Mouse (Mus musculus) right cerebral cortex, adult 18-20 months (tissue): ENCODE results near the gene Ostm1.

Experiments used
- DNase-seq: peaks from one replicate; pipeline ENCODE4 v3.0.0; 2022; ENCODE audit warnings: mixed read lengths

The Ostm1 gene

DNA sequence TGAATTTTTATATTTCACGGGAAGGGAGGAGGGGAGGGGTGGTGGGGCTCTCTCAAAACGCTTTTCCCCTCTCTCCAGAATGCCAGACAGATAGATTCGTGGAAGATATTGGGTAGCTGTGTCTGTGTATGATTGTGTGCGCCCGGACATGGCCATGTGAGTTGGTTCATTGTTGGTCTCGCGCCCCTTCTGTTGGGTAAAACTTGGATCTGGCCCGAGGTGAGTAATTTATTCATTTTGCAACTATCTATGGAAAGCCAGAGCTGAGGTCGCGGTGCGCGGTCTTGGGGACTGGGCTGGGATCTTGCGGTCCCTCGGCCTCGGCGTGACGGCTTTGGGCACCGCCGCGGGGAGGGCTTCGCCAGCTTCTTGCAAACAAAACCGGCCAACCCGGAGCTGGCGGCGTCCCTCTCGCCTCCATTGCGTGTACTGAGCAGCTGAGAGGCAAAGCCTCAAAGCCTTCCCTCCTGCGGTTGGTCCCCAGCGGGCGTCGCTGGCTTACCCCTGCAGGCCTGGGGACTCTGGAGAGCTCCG lies 347 bp downstream of the Ostm1 start:
- no peak for DNase-seq

GRCm38 (mm10) chr10:42584436-42584983 lies 888 bp downstream of the Ostm1 start:
- no peak for DNase-seq

DNA sequence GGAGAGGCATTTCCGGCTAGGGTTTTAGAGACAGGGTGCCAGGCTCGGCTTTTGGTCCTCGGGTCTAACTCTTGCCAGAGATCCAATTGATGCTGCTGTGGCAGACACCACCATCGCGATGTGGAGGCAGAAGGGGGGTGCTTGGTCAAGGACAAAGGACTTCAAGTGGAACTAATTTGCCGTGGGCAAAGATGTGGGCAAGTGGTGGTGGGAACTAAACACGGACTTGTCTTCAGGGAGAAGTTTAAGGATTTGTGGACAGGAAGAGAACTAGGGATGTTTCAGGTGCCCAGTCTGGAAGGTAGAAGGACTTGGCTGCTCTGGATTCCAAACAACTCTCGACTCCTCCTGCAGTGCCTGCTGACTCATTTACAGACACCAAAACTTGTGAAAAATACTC lies 1.5 kb downstream of the Ostm1 start:
- DNase-seq, result no peak

GRCm38 (mm10) chr10:42585596-42586305 lies 2.1 kb downstream of the Ostm1 start:
- no peak for DNase-seq

DNA sequence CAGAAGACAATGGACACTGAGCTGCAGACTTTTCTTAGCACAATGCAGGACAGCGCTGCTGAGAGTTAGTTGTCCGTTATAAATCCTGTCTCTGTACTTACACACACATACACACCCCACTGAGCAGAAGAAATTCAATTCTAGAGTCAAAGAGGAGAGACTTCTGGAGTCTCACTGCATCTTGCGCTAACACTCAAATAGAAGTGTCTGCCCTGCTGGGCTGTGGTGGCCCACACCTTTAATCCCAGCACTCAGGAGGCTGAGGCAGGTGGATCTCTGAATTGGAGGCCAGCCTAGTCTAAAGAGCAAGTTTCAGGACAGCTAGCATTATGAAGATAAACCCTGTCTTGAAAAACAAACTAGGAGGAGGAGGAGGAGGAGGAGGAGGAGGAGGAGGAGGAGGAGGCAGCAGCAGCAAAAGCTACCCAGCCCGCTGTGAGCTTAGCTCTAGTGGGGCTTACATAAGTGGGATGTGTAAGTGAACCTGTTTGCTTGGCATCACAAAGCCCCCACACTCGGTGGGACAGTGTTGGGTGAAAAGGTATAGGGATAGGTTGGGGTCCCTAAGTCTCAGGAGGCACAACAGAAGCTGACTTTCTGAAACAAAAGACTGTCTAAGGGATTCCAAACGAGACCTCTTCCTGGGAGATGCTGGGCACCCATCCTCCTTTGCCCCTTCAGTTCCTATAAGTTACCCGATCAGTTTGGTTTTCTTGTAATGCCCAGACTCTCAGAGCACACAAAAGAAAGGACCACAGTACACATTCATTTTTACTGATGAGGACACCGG lies 4.5 kb downstream of the Ostm1 start:
- DNase-seq, result no peak

GRCm38 (mm10) chr10:42589505-42589904 lies 5.9 kb downstream of the Ostm1 start:
- DNase-seq, result no peak

DNA sequence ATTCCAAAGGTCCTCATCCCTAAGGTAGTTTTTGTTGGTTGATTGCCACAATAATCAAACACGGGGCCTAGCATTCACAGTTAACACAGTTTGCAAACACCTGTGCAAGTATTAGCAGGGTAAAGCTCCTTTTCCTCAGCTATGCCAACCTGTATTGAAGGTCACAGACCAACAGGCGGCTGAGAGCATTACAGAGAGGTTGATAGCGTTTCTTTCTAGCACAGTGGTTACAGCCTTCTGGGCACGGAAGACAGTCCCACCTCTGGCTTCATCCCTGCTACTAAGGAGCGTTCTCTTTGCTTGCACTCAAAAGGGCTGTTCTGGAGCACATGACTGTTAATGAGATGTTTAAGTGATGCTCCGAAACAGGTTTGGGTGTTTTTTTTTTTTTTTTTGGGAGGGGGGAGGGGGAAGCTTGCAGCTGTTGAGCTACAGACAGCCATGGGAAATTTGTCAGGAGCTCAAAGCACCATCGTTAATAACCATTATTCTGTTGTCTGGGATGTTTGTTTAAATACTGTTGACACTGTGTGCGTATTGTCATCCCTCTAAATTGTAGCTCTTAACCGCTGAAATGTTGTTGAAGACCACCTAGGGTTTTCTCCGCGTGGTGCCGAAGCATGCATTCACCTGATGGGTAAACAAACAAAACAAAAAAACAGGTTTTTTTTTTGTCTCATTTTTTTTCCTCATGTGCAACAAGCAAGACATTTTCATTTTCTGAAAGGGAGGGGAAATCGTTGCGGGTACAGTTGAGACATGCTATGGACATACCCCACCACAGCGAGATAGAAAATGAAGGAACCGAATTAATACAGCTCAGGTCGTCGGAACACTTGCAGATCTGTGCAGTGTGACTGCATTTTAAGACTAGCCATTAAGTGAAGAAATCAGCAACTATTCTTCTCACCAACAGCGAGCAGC lies 6.9 kb downstream of the Ostm1 start:
- DNase-seq, result no peak

GRCm38 (mm10) chr10:42591185-42591992 lies 7.8 kb downstream of the Ostm1 start:
- no peak for DNase-seq

DNA sequence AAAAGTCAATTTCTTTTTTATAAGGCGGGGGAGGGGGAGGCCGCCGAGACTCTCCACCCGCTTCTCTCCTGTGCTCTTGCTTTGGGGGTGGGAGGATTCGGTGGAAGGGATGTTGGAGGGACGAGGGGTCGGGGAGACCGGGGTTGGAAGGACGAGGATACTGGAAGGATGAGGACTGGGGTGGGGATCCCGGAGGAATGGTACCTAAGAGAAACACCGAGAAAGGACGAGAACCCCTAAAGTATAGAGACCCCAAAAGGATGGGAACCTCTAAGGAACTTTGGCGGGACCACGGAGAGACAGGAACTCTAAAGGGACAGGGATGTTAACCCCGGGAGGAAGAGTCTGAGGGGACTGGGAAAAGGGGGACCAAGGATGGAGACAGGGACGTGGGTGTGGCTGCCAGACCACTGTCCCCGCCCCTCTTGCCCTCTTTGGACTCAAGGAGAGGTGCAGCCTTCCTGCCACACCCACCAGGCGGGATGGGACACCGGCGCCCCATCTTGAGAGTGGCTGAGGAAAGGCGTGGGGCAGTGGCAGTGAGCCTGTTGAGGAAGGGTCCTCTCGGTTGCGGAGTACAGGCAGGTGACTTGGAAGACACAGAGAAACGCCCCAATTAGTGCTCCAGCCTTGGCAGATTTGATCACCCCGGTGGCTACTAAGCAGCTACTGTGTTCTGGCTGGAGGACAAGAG lies 8.5 kb downstream of the Ostm1 start:
- DNase-seq, result no peak

DNA sequence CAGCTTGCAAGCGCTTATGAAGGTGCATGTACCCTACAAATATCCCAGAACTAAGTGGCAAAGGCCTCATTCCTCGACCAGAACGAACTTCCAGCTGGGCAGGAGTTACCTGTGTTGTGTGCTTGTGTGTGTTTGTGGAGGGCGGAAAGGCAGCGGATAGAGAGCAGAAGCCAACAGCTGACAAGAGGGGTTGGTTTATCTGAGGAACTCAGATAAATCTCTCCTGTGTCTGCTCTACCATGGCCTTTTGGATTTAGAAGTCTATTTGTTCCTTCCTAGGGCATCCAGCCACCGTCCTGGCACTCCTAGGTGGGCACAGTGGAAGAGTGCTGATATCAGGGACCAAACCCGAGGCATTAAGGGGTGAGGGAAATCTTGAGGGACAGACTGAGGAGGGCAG lies 9.6 kb downstream of the Ostm1 start:
- DNase-seq, result no peak

GRCm38 (mm10) chr10:42598615-42599014 lies 15.0 kb downstream of the Ostm1 start:
- no peak for DNase-seq

DNA sequence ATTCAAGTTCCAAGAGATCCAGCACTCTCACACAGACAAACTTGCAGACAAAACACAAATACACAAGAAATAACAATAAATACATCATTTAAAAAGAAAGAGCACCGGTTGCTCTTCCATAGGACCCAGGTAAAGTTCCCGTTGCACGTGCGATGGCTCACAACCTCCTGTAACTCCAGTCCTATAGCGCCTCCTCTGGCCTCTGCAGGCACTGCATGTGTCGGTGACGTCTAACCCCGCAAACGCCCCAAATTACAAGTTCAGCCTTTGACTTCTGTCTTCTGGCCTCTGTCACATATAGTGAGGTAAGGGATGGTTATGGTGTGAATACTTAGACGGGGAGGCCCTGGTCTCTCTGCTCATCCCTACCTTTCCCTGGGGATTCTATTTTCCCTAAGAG lies 17.9 kb downstream of the Ostm1 start:
- DNase-seq, result no peak

- no peak for DNase-seq
Measured at GRCm38 (mm10) chr10:42604874-42605273, 21.3 kb downstream of the Ostm1 start.

DNA sequence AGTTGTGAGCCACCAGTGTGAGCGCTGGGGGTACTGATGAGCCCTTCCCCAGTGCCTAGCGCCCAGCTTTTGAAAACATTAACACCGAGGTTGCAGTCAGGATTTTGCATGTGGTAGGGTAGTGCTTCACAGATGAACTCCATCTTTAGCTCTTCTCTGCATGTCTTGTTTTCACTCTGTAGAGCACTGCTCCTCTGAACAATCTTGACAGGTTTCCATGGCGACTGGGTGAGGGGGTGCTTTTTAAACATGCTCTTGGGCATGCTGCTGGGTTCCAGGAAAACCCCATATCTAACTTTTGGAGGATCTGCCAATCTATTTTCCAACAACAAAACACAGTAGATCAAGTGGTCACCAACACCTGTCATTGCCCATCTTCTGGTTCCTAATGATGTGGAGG lies 23.1 kb downstream of the Ostm1 start:
- DNase-seq, result no peak

- DNase-seq, result no peak
Measured at GRCm38 (mm10) chr10:42613075-42613474, 29.5 kb downstream of the Ostm1 start.

DNA sequence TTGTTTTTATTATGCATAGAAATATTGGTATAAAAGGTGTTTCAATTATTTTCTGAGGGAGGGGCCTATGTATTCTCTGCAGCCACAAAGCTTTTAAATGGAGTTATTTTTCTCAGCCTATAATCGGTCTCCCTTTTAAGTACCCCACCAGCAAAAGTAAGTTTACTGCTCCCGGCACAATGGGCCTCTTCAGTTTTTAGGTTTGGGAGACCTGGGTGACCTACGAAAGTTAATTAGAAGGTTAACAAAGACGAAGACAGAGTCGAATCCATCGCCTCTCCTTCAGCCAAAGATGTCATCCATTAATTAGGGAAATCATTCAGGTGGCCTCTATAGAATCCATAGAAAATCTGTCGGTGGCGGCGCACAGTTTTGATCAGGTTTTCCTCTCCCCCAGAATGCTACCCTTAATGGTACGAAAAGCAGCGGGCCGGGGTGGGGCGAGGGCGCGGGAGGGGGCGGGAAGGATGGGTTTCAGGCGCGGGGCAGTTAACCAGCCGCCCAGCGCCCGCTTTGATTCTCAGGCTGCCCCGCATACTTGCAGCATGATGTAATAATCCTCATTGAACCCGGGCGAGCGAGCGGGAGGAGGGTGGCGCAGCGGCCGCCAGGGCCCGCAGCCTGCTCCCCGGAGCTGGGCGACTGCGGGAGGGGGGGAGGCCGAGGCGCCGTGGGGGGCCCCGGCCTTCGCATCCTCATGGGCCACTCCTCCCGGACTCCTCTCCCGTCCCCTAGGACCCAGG lies 30.2 kb downstream of the Ostm1 start:
- DNase-seq, result no peak

GRCm38 (mm10) chr10:42614766-42615165 lies 31.1 kb downstream of the Ostm1 start:
- DNase-seq, result no peak

- DNase-seq, result no peak
Measured at GRCm38 (mm10) chr10:42618291-42618690, 34.7 kb downstream of the Ostm1 start.

DNA sequence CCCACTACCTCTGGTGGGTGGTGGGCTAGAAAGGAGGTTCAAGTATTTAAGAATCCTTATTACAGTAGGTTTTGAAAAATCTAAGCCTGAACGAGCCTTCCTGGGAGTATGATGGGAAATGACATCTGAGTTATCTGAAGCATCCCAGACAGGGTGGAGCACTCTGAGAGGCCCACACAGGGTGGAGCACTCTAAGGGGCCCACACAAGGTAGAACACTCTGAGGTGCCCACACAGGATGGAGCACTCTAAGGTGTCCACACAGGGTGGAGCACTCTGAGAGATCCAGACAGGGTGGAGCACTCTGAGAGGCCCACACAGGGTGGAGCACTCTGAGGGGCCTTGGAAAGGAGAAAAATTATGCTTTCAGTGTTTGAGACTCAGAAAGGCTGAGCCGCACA lies 42.3 kb downstream of the Ostm1 start:
- DNase-seq, result no peak

GRCm38 (mm10) chr10:42630596-42631355 lies 47.2 kb downstream of the Ostm1 start:
- no peak for DNase-seq
